Mouse (Mus musculus) lung, embryonic 14.5 days (tissue): ENCODE measurements around the gene G3bp2. TPM values are rescaled to one million over a fixed set of nuclear protein-coding genes. Genes with fewer than 3 reads are reported as not detected.

Experiments used
- ATAC-seq: fragments of 200-750 bp; cut with Nextera tagmentation; 2 replicates; pipeline ENCODE4 v1.8.0; 2017; ENCODE audit warnings: mild to moderate bottlenecking, moderate TSS enrichment, moderate library complexity; ENCODE audit not compliant: insufficient read depth
- DNase-seq: peaks from one replicate; pipeline ENCODE4 v3.0.0-alpha.2; 2015
- H3K27ac ChIP-seq: fragments of 300-500 bp; sonication (generic); 2 replicates; pipeline ENCODE4 v1.5.1; 2014; ENCODE audit warnings: low read depth, mild to moderate bottlenecking, moderate library complexity
- H3K27me3 ChIP-seq: fragments of 300-500 bp; sonication (generic); 2 replicates; pipeline ENCODE4 v1.6.1; 2014; ENCODE audit warnings: low read length, control low read depth; ENCODE audit not compliant: insufficient read depth
- H3K36me3 ChIP-seq: fragments of 300-500 bp; sonication (generic); 2 replicates; pipeline ENCODE4 v1.6.1; 2014; ENCODE audit warnings: control low read depth; ENCODE audit not compliant: insufficient read depth
- H3K4me1 ChIP-seq: fragments of 300-500 bp; sonication (generic); 2 replicates; pipeline ENCODE4 v1.6.1; 2014; ENCODE audit warnings: antibody characterized with exemption, control low read depth; ENCODE audit not compliant: insufficient read depth
- H3K4me2 ChIP-seq: fragments of 300-500 bp; sonication (generic); 2 replicates; pipeline ENCODE4 v1.6.1; 2014; ENCODE audit warnings: mild to moderate bottlenecking
- H3K4me3 ChIP-seq: fragments of 300-500 bp; sonication (generic); 2 replicates; pipeline ENCODE4 v1.5.1; 2014; ENCODE audit warnings: low read depth, low read length
- H3K9ac ChIP-seq: fragments of 300-500 bp; sonication (generic); 2 replicates; pipeline ENCODE4 v1.6.1; 2014
- H3K9me3 ChIP-seq: fragments of 300-500 bp; sonication (generic); 2 replicates; pipeline ENCODE4 v1.6.1; 2016; ENCODE audit warnings: low read depth, low read length, control low read depth
- CTCF ChIP-seq: IDR thresholded peaks from 2 replicates; pipeline ENCODE4 v1.5.1; 2016; ENCODE audit warnings: antibody characterized with exemption, low read depth
- WGBS: fragments of 180-500 bp; shearing (Covaris S2); extraction: QIAGEN DNeasy Blood & Tissue Kit; methylation state at CpG from one replicate; pipeline ENCODE4 v1.1.7; 2014; 5-methylcytosine and 5-hydroxymethylcytosine counted together
- polyA plus RNA-seq: library from polyadenylated mRNA; unstranded; fragments of >200 nt; fragmentation: Nextera tagmentation; extraction: Ambion mirVana; gene quantifications from 2 replicates; pipeline ENCODE4 v1.2.1, GENCODE M21; 2014

G3bp2 gene
- polyA plus RNA-seq, 1 experiment from 2014 or later, result 166 TPM

GRCm38 (mm10) chr5:92127141-92127625, 43.7 kb upstream of the G3bp2 start:
- Histone ChIP-seq H3K9me3 (no peaks in the 10 kb centered on the region), H3K4me3 (no peak overlapping the region), H3K36me3 (no peaks in the 10 kb centered on the region), H3K9ac (no peak overlapping the region), H3K4me2 (0 out of 2 replicates have a peak overlapping the region, but pooled peaks have one; percentile 10), H3K4me1 (no peaks in the 10 kb centered on the region), H3K27me3 (no peaks in the 10 kb centered on the region), H3K27ac (peak overlapping the region; percentile 48)
- no peak for TF ChIP-seq CTCF
- ATAC-seq (0 out of 2 replicates have a peak, but pooled peaks have one; percentile 23), DNase-seq (peak; percentile 18)
- WGBS, result 49% methylated on average over 9 of the region's 9 CpGs

- ATAC-seq (no peak), DNase-seq (no peak)
- Histone ChIP-seq H3K9ac (no peak overlapping the region), H3K4me3 (no peak overlapping the region), H3K27me3 (no peaks in the 10 kb centered on the region), H3K9me3 (no peaks in the 10 kb centered on the region), H3K36me3 (no peaks in the 10 kb centered on the region), H3K4me1 (no peaks in the 10 kb centered on the region), H3K4me2 (no peak overlapping the region), H3K27ac (no peak overlapping the region)
- 90% methylated on average over 3 of the region's 3 CpGs for WGBS
- TF ChIP-seq CTCF, result no peak
These were observed 41.9 kb upstream of the G3bp2 start for GRCm38 (mm10) chr5:92125446-92125845.

- Histone ChIP-seq H3K4me3 (no peak overlapping the region), H3K27ac (no peak overlapping the region), H3K9ac (no peak overlapping the region), H3K27me3 (no peaks in the 10 kb centered on the region), H3K9me3 (no peaks in the 10 kb centered on the region), H3K4me2 (no peak overlapping the region), H3K4me1 (no peaks in the 10 kb centered on the region), H3K36me3 (no peaks in the 10 kb centered on the region)
- DNase-seq, result no peak
- no peak for TF ChIP-seq CTCF
- ATAC-seq, result no peak
- WGBS, result 69% methylated on average over 4 of the region's 4 CpGs
These were observed 38.1 kb upstream of the G3bp2 start for GRCm38 (mm10) chr5:92121636-92122035.

GRCm38 (mm10) chr5:92117823-92118403, 34.4 kb upstream of the G3bp2 start:
- Histone ChIP-seq H3K9ac (no peak overlapping the region), H3K36me3 (no peaks in the 10 kb centered on the region), H3K27me3 (0 out of 2 replicates have a peak, but pooled peaks cover 3% of the 10 kb centered on the region), H3K4me2 (no peak overlapping the region), H3K9me3 (no peaks in the 10 kb centered on the region), H3K4me3 (no peak overlapping the region), H3K4me1 (no peaks in the 10 kb centered on the region), H3K27ac (no peak overlapping the region)
- DNase-seq, result peak; percentile 77
- peak; percentile 80 for ATAC-seq
- TF ChIP-seq CTCF, result peak; percentile 76
- WGBS, result 52% methylated on average over 12 of the region's 12 CpGs

- Histone ChIP-seq H3K4me1 (no peaks in the 10 kb centered on the region), H3K9ac (no peak overlapping the region), H3K27ac (no peak overlapping the region), H3K36me3 (no peaks in the 10 kb centered on the region), H3K4me3 (no peak overlapping the region), H3K27me3 (0 out of 2 replicates have a peak, but pooled peaks cover 3% of the 10 kb centered on the region), H3K4me2 (no peak overlapping the region), H3K9me3 (no peaks in the 10 kb centered on the region)
- TF ChIP-seq CTCF, result no peak
- DNase-seq, result no peak
- 80% methylated on average over 2 of the region's 2 CpGs for WGBS
- no peak for ATAC-seq
These were observed 31.4 kb upstream of the G3bp2 start for GRCm38 (mm10) chr5:92114939-92115338.

- DNase-seq (no peak), ATAC-seq (no peak)
- no peak overlapping the region for H3K9ac ChIP-seq
- H3K27me3 ChIP-seq, result 0 out of 2 replicates have a peak, but pooled peaks cover 3% of the 10 kb centered on the region
- H3K4me1 ChIP-seq, result no peaks in the 10 kb centered on the region
- 84% methylated on average over 6 of the region's 6 CpGs for WGBS
- no peaks in the 10 kb centered on the region for H3K9me3 ChIP-seq
- no peak overlapping the region for H3K4me2 ChIP-seq
- no peak for TF ChIP-seq CTCF
- H3K27ac ChIP-seq, result no peak overlapping the region
- no peaks in the 10 kb centered on the region for H3K36me3 ChIP-seq
- H3K4me3 ChIP-seq, result no peak overlapping the region
These were observed 30.7 kb upstream of the G3bp2 start for GRCm38 (mm10) chr5:92114223-92114622.

- Histone ChIP-seq H3K9me3 (no peaks in the 10 kb centered on the region), H3K27me3 (0 out of 2 replicates have a peak, but pooled peaks cover 3% of the 10 kb centered on the region), H3K36me3 (no peaks in the 10 kb centered on the region), H3K4me1 (no peaks in the 10 kb centered on the region), H3K4me3 (no peak overlapping the region), H3K4me2 (no peak overlapping the region), H3K9ac (no peak overlapping the region), H3K27ac (no peak overlapping the region)
- ATAC-seq (no peak), DNase-seq (no peak)
- no peak for TF ChIP-seq CTCF
- 81% methylated on average over 7 of the region's 7 CpGs for WGBS
These were observed 30.0 kb upstream of the G3bp2 start for GRCm38 (mm10) chr5:92113484-92113883.
